Mouse (Mus musculus) spleen, adult 2 months (tissue): Measurements from ENCODE around the gene Arhgap33. TPM values are rescaled to one million over a fixed set of nuclear protein-coding genes. Genes with fewer than 3 reads are reported as not detected.
A peak's percentile ranks its signal among the peaks of the same experiment; 100 is the strongest.

Experiments used
- DNase-seq, 2 experiments: peaks; one replicate each; pipeline versions ENCODE4 v3.0.0 to v3.0.0-alpha.2; 2012 to 2021; ENCODE audit warnings: low spot score in 2 of 2, low read depth in 1 of 2
- H3K27ac ChIP-seq: fragments of 200-500 bp; 2 replicates; pipeline ENCODE4 v1.5.1; 2012; ENCODE audit warnings: low read length, inconsistent platforms; ENCODE audit not compliant: insufficient read depth
- H3K27me3 ChIP-seq: fragments of 200-500 bp; 2 replicates; pipeline ENCODE4 v1.6.1; 2012; ENCODE audit warnings: mild to moderate bottlenecking, moderate library complexity, low read length, inconsistent platforms; ENCODE audit not compliant: control insufficient read depth, insufficient read depth
- H3K36me3 ChIP-seq: fragments of 200-500 bp; 2 replicates; pipeline ENCODE4 v1.6.1; 2012; ENCODE audit warnings: mild to moderate bottlenecking, low read length, inconsistent platforms; ENCODE audit not compliant: control insufficient read depth, insufficient read depth
- H3K4me1 ChIP-seq: fragments of 200-500 bp; 2 replicates; pipeline ENCODE4 v1.6.1; 2011; ENCODE audit warnings: inconsistent platforms; ENCODE audit not compliant: control insufficient read depth, insufficient read depth, insufficient read length
- H3K4me3 ChIP-seq: fragments of 200-500 bp; 2 replicates; pipeline ENCODE4 v1.5.1; 2011; ENCODE audit warnings: mild to moderate bottlenecking, inconsistent platforms; ENCODE audit not compliant: insufficient read depth, insufficient read length; ENCODE audit errors: extremely low read depth
- CTCF ChIP-seq: fragments of 200-500 bp; IDR thresholded peaks from 2 replicates; pipeline ENCODE4 v1.5.1; 2011; ENCODE audit warnings: mild to moderate bottlenecking, inconsistent platforms; ENCODE audit not compliant: insufficient read depth, insufficient read length, insufficient replicate concordance; ENCODE audit errors: extremely low read depth
- POLR2A ChIP-seq: fragments of 200-500 bp; IDR thresholded peaks from 2 replicates; pipeline ENCODE4 v1.6.1; 2011; ENCODE audit warnings: low read depth, low read length, inconsistent platforms
- WGBS: fragments of 180-500 bp; shearing (Covaris S2); methylation state at CpG from one replicate; pipeline ENCODE4 v1.1.7; 2018; 5-methylcytosine and 5-hydroxymethylcytosine counted together
- polyA plus RNA-seq: library from polyadenylated mRNA; depleted of rRNA; stranded (reverse); fragments of >200 nt; gene quantifications from 2 replicates; pipeline ENCODE4 v1.2.3, GENCODE M21; 2012

Arhgap33 gene
- polyA plus RNA-seq, 1 experiment = 18.4 TPM

GRCm38 (mm10) chr7:30533941-30534632 is 773 bp downstream of the Arhgap33 start:
- no peak overlapping the region for H3K27ac ChIP-seq
- H3K4me1 ChIP-seq = no peaks in the 10 kb centered on the region; the same call in 1 of the 2 replicates
- no peaks in the 10 kb centered on the region for H3K27me3 ChIP-seq
- H3K4me3 ChIP-seq = peak overlapping the region; percentile 69
- TF ChIP-seq CTCF (no peak), POLR2A (no peak)
- peak in 1 of 2 experiments; percentile 16 for DNase-seq
- H3K36me3 ChIP-seq = 0 out of 2 replicates have a peak, but pooled peaks cover 3% of the 10 kb centered on the region
- 38% methylated on average over 24 of the region's 26 CpGs for WGBS

GRCm38 (mm10) chr7:30532931-30533330 is 1.9 kb downstream of the Arhgap33 start:
- H3K36me3 ChIP-seq = peaks cover 3% of the 10 kb centered on the region; the same call in 1 of the 2 replicates
- no peak overlapping the region for H3K4me3 ChIP-seq
- DNase-seq = no peak
- TF ChIP-seq CTCF = no peak
- TF ChIP-seq POLR2A = no peak
- no peaks in the 10 kb centered on the region for H3K27me3 ChIP-seq
- 84% methylated on average over 8 of the region's 8 CpGs for WGBS
- H3K4me1 ChIP-seq = no peaks in the 10 kb centered on the region; the same call in 1 of the 2 replicates
- no peak overlapping the region for H3K27ac ChIP-seq

- H3K27ac ChIP-seq = no peak overlapping the region
- no peaks in the 10 kb centered on the region; the same call in 1 of the 2 replicates for H3K4me1 ChIP-seq
- TF ChIP-seq POLR2A = no peak
- no peak for TF ChIP-seq CTCF
- H3K27me3 ChIP-seq = no peaks in the 10 kb centered on the region
- no peak overlapping the region for H3K4me3 ChIP-seq
- no peak for DNase-seq
- WGBS = 88% methylated on average over 9 of the region's 9 CpGs
- peaks cover 3% of the 10 kb centered on the region; the same call in 1 of the 2 replicates for H3K36me3 ChIP-seq
Measured at GRCm38 (mm10) chr7:30531291-30531815, 3.5 kb downstream of the Arhgap33 start.

- no peak for DNase-seq
- WGBS = 94% methylated on average over 14 of the region's 14 CpGs
- Histone ChIP-seq H3K4me3 (no peak overlapping the region), H3K4me1 (no peaks in the 10 kb centered on the region), H3K36me3 (peaks cover 3% of the 10 kb centered on the region), H3K27me3 (no peaks in the 10 kb centered on the region), H3K27ac (no peak overlapping the region)
- no peak for TF ChIP-seq POLR2A
- no peak for TF ChIP-seq CTCF
Measured at GRCm38 (mm10) chr7:30526981-30527380, 7.9 kb downstream of the Arhgap33 start.

GRCm38 (mm10) chr7:30526399-30526798 is 8.5 kb downstream of the Arhgap33 start:
- Histone ChIP-seq H3K36me3 (peaks cover 3% of the 10 kb centered on the region), H3K4me3 (no peak overlapping the region), H3K27ac (no peak overlapping the region), H3K27me3 (no peaks in the 10 kb centered on the region), H3K4me1 (no peaks in the 10 kb centered on the region)
- DNase-seq = no peak
- 93% methylated on average over 17 of the region's 17 CpGs for WGBS
- TF ChIP-seq CTCF = no peak
- no peak for TF ChIP-seq POLR2A

GRCm38 (mm10) chr7:30525954-30526353 is 8.9 kb downstream of the Arhgap33 start:
- H3K27ac ChIP-seq = no peak overlapping the region
- TF ChIP-seq POLR2A = no peak
- TF ChIP-seq CTCF = no peak
- H3K4me1 ChIP-seq = no peaks in the 10 kb centered on the region
- H3K36me3 ChIP-seq = peaks cover 3% of the 10 kb centered on the region
- DNase-seq = no peak
- no peak overlapping the region for H3K4me3 ChIP-seq
- 91% methylated on average over 10 of the region's 10 CpGs for WGBS
- H3K27me3 ChIP-seq = no peaks in the 10 kb centered on the region

GRCm38 (mm10) chr7:30524487-30524886 is 10.4 kb downstream of the Arhgap33 start:
- WGBS = 43% methylated on average over 6 of the region's 6 CpGs

More at GRCm38 (mm10) chr7:30524487-30524886, 10.4 kb downstream of the Arhgap33 start:
- TF ChIP-seq CTCF (no peak), POLR2A (no peak)
- Histone ChIP-seq H3K4me1 (no peaks in the 10 kb centered on the region), H3K36me3 (no peaks in the 10 kb centered on the region; the same call in none of the 2 replicates), H3K27ac (no peak overlapping the region), H3K4me3 (no peak overlapping the region), H3K27me3 (no peaks in the 10 kb centered on the region)
- DNase-seq = no peak
